Mouse (Mus musculus): ENCODE measurements around the gene Gm8374.
"Not testable (repeated sequence)": the region's sequence is repeated elsewhere in the genome, so short reads cannot be mapped to it uniquely, and the experiment has no call there.

Gene Gm8374

GRCm38 (mm10) chr14:7365034-7365433 is at the start of gene Gm8374:
TSS of gene Gm8374 (minus strand) at chr14:7365134.
- not testable (repeated sequence) for DNase-seq

GRCm38 (mm10) chr14:7332295-7332694 is 32.6 kb downstream of the Gm8374 start, which contains the start of gene Gm5797:
TSS of gene Gm5797 (minus strand) at chr14:7332395.
- DNase-seq, result not testable (repeated sequence)

- DNase-seq, result peak; percentile 8
Observed at GRCm38 (mm10) chr14:7315093-7315492, 49.8 kb downstream of the Gm8374 start.

- DNase-seq, result peak; percentile 11
Observed at GRCm38 (mm10) chr14:7314661-7315060, 50.3 kb downstream of the Gm8374 start, which contains the start of gene Gm3739. TSS of gene Gm3739 (minus strand) at chr14:7315049.
